Mouse (Mus musculus) gastrocnemius, postnatal 25 days (tissue): ENCODE results near the gene Ripor2. TPM values are rescaled to one million over a fixed set of nuclear protein-coding genes. Genes with fewer than 3 reads are reported as not detected.

Source experiments
- DNase-seq: peaks from one replicate; pipeline ENCODE4 v3.0.0; 2022
- total RNA-seq, 2 experiments: library from RNA; stranded (reverse); gene quantifications; 1 replicate in 1 of 2; 2 replicates in 1 of 2; pipeline ENCODE4 v1.2.3; 2021

Ripor2 gene
- total RNA-seq, 2 experiments from 2014 or later, result 2.8 to 4.9 TPM

DNA sequence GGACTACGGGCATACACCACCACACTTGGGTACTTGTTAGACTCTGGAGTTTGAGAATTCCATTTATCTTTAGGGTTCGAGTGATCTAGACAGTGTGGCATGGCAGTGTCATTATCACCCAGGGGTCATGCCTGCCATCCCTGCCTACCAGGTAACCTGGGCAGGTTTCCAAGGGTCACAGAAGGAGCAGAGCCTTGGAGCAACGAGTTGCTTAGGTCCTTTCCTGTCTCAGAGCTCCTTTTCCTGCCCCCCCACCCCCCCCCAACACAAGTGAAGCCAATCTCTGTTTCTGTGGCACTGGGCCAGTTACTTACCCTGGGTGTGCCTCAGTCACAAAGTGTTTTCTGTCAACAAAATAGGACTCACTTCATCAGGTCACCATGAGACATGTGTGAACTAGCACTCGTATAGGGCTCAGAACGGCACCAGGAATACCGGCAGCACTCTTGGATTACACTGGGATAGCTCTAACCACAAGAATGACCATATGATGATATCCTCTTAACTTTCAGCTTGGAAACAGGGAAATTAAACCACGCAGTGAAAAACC, 130.7 kb downstream of the Ripor2 start:
- no peak for DNase-seq

DNA sequence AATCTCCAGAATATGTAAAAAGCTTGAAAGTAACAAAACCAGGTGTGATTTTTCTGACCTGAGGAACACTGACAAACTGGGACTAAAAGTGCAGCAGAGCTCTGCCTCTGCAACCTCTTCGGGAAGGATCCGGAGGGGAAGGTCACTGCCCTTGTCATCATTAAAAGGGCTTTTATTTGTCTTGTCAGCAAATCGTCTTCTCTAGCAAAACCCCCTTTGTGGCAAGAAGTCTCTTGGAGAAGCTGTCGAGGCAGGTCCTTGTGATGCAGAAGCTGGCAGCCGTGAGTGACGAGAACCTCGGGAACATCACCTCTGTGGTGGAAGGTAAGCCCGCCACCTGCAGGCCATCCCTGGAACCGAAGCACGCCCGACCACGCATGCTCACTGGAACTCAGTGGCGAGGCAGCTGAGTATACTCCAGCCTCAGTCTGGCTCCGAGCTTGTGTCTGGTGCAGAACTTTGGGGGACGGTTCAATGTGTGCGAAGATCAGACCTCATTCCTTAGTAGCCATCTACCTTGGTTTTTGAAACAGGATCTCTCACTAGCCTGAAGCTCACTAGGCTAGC, 131.5 kb downstream of the Ripor2 start:
- DNase-seq, result peak; percentile 74

DNA sequence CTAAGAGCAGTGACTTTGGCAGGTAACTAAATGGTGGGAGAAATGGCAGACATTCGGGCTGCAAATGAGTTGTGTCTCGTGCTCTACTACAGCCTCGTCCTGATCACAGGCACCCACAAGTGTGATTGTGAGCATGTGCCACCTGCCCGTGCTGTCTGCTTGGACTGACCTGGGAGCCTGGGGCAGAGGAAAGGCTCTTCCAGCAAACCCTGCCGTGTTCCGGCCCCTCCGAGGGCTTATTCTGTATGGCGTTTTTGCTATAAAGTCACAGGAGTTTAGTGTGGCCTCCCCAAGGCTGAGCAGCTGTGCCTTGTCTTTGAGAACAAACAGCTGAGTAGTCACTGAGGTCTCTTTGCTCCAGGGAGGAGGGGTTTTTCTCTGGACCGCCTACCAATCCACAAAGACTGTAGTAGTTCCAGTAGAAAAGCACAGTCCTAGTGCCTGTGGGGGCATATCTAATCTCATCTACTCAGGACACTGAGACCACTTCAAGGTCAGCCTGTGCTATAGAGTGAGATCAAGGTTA, 132.4 kb downstream of the Ripor2 start:
- DNase-seq, result no peak

DNA sequence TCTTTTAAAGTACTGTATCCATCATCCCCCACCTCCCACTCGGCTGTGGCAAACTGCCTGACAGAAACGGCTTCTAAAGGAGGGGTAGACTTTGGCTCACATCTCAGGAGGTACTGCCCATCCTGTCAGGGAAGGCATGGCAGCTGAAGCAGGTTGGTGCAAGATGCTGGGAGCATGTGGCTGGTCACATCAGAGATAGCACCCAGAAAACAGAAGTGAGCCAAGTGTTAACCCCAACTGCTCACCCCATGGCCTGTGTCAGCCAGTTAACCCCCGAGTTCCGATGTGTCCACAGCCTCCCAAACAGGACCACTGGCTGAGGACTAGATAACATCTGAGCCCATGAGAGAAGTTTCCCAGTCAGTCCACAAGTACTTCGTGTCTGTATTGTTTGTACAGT, 133.6 kb downstream of the Ripor2 start:
- no peak for DNase-seq

DNA sequence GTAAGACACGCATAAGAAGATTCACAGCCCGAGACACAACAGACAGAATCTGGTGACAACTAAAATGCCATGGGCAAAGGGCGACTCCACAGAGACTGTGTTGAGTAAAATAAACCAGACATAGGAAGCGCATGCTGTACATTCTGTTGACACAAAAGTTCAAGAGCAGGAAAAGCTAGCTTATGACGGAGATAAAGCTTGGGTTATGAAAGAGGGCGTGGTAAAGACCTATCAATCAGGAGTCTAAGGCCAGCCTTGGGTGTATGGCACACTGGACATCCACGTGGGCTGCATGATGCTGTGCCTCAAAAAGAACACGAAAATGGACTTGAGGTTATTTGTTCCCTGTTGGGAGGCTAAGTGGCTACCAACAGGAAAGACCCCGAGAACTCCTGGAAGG, 134.5 kb downstream of the Ripor2 start:
- DNase-seq, result no peak

DNA sequence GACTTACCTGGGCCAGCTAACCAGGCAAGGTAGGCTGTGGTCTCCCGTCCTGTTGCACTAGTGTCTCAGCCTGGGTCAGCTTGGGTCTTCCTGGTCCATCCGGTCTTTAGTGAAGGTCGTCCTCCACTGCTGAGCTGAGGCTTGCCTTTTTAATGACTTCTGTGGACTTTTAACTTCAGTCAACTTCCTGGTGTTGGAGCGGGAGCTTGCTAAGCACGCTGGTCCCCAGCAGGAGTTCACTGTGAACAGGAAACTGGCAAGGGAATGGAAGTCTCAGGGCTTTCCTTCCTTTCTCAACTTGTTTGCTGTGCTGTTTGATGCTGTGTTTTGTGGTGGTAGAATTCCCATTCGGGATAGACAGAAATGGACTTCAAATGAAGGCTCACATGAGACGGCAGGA, 135.7 kb downstream of the Ripor2 start:
- DNase-seq, result no peak

DNA sequence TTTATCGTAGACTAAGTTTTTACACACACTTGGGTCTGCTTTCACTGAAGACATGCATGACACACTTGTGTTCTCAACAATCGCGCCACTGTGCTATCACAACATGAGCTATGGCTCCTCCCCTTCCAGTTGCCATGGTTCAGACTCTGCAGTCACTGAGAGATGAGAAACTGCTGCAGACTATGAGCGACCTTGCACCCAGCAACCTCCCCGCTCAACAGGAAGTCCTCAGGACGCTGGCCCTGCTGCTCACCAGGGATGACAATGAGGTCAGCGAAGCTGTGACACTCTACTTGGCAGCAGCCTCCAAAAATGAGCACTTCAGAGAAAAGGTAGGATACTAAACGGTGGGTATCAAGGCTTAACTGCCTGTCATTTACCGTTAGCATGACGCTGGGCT, 139.5 kb downstream of the Ripor2 start:
- no peak for DNase-seq

DNA sequence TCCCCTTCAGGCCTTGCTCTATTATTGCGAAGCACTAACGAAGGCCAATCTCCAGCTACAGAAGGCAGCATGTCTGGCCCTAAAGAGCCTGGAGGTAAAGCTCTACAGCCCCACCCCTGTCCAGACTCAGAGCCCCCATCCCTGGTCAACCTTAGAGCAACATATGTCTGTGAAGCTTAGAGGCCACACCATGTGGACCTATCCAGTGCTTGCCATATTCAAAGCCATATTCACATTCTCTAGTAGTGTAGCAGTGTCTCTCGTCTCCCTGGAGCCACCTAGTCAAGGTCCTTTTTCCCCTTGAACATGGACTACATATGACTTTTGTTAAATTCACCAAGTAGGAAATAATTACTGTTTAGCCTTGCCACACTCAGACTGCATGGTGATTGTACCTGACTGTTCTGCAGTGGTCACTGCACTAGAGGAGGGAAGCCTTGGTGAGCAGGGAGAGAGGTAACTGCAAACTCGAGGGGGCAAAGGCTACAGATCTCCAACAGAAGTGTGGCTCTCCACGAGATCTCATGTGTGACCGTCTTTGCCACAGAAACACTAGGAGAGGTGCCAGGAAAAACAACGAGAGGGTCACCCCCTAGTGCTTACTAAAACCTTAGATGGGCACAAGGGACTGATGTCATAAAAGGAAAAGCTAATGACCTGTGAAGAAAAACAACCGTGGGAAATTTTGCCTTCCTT, 141.9 kb downstream of the Ripor2 start:
- DNase-seq, result no peak

DNA sequence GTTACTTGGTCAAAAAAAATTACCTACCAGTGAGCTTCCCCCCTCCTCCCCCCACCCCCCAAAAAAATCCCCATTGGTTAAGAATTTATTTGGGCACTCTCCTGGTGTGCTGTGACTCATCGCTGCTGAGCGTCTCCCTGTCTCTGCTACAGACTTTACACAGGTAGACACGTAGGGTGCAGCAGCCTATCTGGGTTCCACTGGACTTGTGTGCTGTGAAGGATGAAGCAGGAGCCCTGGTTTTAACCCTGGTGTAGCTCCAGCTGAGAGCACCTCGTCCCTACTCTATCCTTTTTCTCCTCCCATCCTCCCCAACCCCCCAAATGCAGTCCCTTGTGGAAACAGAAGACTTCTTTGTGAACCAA, 142.4 kb downstream of the Ripor2 start:
- no peak for DNase-seq

DNA sequence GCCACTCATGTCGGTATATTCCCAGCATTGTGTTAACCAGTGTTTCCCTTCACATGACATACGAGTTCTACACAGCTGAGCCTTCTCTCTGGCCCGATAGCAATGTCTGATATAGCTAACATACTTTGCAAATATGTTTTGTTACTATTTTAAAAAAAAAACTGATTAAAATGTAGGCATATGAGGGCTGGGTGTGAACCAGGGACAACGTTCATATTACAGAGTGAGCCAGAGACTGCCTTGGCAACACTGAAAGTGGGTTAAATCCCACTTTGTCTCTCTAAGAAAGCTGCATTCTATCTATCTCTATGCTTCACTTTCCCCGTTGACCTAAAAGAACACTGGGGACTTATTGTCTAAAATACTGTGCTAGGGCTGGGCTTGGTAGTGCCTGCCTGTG, 147.1 kb downstream of the Ripor2 start:
- DNase-seq, result no peak

DNA sequence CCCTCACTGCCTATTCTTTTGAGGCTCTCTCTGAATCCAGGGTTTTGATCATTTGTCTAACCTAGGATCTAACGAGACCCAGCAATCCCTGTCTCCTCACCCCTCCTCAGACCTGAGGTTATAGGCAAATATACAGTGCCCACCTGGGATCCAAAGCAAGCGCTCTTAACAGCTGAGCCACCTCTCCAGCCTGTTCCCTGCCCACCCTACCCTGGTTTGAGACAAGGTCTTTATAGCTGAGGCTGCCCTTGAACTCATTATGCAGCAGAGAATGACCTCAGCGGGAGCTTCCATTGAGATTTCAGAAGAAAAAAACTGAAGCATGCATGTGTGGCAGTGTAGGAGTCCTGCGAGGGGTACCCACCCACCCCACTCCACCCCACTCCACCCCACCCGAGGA, 152.5 kb downstream of the Ripor2 start:
- DNase-seq, result no peak

DNA sequence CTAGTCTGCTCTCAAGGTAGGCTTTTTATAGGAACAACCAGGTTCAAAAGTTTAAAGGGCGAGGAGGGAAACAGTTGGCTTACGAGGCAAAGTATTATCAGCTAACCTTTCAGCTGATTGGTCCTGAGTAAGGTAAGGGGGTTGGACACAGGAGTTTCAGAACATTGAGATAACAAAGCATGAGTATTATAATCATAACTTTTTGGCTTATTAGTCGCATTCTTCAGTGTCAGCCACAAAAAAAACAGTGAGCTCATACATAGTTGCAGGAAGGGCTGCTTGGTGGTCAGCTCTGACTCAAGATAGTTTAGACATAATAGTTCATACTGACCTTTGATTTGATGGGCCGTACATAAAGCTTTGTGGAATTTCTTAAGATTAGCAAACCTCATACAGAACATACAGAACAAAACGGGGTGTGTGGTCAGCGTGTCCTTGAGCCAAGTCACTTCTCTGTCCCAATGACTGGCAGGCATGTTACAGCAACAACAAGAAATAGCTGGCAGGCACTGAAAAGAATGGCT, 153.7 kb downstream of the Ripor2 start:
- DNase-seq, result no peak

DNA sequence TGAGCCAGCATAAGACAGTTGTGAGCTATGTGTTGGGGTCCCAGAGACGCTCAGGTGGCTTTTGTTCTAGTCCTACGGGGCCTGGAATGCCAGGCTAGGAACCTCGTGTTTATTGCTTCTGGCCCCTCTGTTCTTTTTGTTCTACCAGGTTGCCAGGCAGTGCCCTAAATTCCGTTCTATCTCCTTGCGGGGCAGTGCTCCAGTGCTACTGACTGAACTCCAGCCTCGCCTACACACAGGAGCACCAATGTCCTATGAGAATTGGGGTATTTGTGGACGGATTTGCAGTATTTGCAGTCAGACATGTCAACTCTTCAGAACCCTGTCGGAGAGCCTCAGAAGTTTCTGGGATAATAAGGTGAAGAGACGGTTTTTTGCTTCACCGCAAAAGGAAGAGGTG, 159.0 kb downstream of the Ripor2 start, which contains the start of gene Armh2:
Gene Armh2, plus strand, starts transcription at position 205 of the 400 bp plus-strand sequence.
- no peak for DNase-seq

DNA sequence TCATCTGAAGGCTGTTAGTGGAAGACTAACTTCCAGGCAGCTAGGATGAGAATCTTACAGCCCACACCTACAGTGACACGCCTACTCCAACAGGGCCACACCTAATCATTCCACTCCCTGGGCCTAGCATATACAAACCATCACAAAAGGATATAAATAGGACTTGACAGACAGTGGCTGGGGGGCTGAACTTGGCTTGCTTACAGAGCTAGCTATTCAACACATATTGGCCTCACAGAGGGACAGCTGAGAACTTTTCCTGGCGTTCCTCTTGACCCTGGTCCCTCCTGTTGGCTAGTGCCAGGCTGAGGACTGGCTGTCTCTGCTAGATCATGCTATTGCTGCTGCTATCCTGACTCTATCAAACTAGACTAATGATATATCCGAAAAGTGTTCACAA, 165.8 kb downstream of the Ripor2 start:
- DNase-seq, result no peak

DNA sequence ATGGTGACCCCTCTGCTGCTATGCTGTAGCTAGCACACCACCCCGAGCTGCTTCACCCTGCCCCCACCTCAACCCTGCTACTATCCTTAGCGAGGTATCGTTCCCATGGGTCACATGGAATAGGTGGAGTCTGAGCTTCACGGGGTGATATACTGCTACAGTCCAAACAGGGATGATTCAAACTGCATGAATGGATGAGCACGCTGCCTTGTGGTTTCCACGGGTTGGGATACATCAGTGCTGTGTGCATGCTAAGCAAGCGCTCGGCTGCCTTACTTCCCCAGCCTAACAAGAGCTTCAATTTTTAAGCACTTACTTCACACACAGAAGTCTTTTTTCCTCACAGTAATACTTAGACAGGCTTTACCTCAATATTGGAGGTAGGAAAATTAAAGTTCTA, 168.8 kb downstream of the Ripor2 start:
- no peak for DNase-seq

DNA sequence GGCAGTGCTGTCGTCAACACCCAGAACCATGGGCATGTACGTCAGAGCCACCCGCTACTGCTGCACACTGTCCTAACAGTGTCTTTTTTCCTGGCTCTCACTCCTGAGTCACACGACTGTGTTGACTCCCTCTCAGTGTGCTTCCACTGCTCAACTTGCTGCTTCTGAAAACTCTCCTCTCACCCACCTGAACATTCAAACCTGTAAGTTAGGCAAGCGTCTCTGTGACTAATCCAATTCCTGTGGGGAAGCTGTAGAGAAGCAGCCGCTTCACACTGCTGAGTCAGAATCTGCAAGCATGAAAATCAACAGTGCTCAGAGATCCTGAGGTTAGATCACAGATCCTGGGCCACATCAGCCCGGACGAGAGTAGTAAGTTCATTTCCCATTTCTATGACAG, 169.4 kb downstream of the Ripor2 start:
- DNase-seq, result no peak

DNA sequence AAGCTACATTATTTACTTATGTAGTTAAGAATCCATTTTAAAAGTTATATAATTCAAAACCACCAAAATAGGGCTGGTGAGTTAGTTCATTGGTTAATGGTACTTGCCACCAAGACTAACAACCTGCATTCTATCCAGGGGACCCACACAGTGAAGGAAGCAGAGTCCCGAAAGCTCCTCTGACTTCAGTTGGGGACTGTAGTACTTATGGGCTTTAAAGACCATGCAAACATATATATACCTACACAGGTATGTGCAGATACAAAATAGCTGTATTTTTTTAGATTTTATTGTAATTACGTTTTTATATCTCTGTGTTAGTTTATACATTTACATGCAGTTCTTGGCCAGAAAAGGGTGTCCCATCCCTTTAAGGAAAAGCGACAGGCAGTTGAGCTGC, 174.8 kb downstream of the Ripor2 start:
- no peak for DNase-seq

DNA sequence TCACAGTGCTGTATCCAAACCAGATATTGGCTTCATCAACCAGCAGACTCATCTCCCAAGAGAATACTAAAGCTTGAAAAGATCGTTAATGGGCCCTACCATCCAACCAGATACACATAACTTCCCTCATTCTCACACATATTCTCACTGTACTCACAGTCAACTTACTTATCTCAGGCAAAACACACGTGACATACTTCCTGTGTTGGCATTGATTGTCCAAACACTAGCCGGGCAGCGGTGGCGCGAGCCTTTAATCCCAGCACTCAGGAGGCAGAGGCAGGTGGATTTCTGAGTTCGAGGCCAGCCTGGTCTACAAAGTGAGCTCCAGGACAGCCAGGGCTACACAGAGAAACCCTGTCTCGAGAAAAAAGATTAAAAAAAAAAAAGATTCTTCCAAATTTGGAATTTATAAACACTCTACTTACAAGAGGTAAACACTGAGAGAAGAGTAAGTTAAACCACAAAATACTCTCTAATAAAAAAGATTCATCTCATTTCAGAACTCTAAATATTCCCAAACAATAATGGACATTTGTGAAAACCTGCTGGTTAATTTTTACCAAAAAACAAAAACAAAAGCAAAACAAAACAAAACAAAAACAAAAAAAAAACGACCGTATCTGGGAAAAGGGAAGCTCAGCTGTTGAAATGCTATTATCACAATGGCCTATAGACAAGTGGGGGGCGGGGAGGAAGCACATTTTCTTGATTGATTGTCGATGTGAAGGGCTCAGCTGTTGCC, 176.0 kb downstream of the Ripor2 start:
- DNase-seq, result no peak

DNA sequence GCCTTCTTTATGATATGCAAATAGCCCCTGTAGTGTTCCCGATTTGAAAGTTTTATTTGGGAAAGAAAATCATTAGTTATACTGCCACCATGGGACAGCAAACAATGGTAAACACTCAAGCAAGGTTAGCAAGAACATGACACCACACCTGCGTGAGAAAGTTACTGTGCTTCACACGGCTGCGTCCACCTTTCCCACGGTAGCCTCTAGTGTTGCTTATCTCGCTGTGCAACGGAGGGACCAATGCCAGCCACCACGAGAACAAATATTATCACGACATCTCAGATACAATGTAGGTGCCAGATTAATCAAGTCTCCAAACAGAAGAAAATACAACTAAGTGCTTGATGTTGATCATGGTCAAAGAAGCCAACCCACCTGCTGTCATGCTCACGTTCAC, 177.5 kb downstream of the Ripor2 start:
- no peak for DNase-seq

DNA sequence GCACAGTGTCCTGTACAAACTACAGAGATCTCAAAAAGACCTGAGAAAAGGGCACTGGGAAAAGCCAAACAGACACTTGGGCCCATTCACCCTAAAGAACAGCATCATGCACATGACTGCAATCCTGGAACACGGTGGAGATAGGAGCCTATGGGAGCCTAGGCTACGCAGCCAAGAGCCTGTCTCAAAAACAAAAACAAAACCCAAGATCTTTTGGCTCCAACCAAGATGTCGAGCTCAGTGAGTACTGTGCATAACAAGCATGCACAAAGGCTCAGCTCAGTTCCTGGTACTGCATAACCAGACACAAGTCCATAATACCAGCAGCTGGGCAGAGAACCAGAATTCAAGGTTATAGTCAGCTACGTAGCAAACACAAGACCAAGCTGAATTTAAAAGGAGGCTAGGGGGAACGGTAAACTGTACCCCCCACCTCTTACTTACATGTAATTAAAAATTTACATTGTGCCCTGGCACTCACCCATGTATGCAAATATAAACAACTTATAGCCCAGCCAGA, 178.4 kb downstream of the Ripor2 start:
- no peak for DNase-seq

DNA sequence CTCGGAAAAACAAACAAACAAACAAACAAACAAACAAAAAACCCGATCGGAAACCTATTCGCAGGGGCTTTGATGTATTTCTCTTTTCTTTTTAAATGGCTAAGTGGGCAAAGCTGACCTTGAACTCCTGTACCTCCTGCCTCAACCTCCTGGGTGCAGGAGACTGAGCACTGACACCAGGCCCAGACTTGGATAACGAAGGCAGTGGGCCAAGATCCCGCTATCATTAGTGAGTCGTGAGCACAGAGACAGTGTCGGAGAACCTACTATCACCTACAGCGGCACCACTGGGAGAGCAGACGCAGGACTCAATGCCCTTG, 179.1 kb downstream of the Ripor2 start:
- DNase-seq, result no peak

DNA sequence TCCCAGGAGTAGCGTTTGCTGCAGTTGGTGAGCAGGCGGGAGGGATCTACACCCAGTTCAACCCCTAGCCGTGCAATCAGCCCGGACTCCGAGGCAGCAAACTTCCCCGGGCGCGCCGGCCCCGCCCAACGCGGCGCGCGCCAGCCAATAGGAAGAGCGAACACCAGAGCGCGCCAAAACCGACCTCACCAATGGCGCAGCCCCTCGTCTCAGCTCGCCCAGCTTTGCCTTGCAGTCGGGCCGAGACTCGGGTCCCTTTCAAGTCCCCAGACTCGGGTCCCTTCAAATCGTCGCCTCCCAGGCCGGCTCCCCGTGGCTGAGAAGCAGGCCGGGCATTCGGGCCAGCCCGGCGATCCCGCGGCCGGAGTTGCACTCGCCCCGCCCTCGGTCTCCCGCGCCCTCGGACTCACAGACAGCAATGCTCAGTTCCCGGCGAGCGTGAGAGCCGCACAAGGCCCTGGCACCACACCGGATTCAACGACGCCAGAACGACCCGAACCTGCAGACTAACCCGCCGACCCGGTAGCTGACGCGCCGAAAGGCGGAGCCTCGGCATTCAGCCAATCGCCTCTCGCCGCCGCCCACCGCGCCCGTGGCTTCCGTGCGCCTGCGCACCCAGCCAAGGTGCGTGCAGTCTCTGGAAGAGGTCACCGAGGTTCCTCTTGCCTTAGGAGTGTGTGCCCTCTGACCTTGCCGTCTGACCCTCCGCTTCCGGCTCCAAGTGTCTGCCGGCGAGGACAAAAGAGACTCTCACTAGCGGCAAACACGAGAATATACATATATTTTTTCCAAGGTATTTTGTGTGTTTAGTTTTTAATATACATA, 179.6 kb downstream of the Ripor2 start, which contains the start of gene Gmnn:
Gene Gmnn, minus strand, starts transcription at position 521 of the 825 bp plus-strand sequence.
- peak; percentile 85 for DNase-seq
